Mouse (Mus musculus) cerebellum, adult 2 months (tissue): Measurements from ENCODE around the gene Med13. TPM values are rescaled to one million over a fixed set of nuclear protein-coding genes. Genes with fewer than 3 reads are reported as not detected.
"Not testable (repeated sequence)": the region's sequence is repeated elsewhere in the genome, so short reads cannot be mapped to it uniquely, and the experiment has no call there.

Source experiments
- DNase-seq, 2 experiments: peaks; one replicate each; pipeline ENCODE4 v3.0.0; 2021
- H3K27ac ChIP-seq: fragments of 200-500 bp; 2 replicates; pipeline ENCODE4 v1.5.1; 2012; ENCODE audit warnings: low read length, control low read depth, inconsistent platforms; ENCODE audit not compliant: insufficient read depth
- H3K27me3 ChIP-seq: fragments of 200-500 bp; 2 replicates; pipeline ENCODE4 v1.6.1; 2012; ENCODE audit warnings: inconsistent platforms, mild to moderate bottlenecking, low read length, moderate library complexity; ENCODE audit not compliant: control insufficient read depth, insufficient read depth
- H3K4me1 ChIP-seq: fragments of 200-500 bp; 2 replicates; pipeline ENCODE4 v1.6.1; 2011; ENCODE audit warnings: low read length; ENCODE audit not compliant: control insufficient read depth, insufficient read depth
- H3K4me3 ChIP-seq: fragments of 200-500 bp; replicated peaks from 2 replicates; pipeline ENCODE3; 2011; ENCODE audit warnings: mild to moderate bottlenecking, low read depth, low read length, control low read depth; ENCODE audit not compliant: insufficient read depth
- CTCF ChIP-seq: fragments of 200-500 bp; IDR thresholded peaks from 2 replicates; pipeline ENCODE4 v1.5.1; 2011; ENCODE audit warnings: low read depth, mild to moderate bottlenecking, control low read depth, low read length, moderate library complexity, borderline replicate concordance; ENCODE audit not compliant: insufficient read depth
- POLR2A ChIP-seq: fragments of 200-500 bp; IDR thresholded peaks from 2 replicates; pipeline ENCODE4 v1.6.1; 2011; ENCODE audit warnings: low read length, control low read depth, borderline replicate concordance; ENCODE audit not compliant: insufficient read depth
- WGBS: fragments of 180-500 bp; shearing (Covaris S2); methylation state at CpG from one replicate; pipeline ENCODE4 v1.1.7; 2018; 5-methylcytosine and 5-hydroxymethylcytosine counted together
- polyA plus RNA-seq: library from polyadenylated mRNA; depleted of rRNA; stranded (reverse); fragments of >200 nt; gene quantifications from 2 replicates; pipeline ENCODE4 v1.2.3, GENCODE M21; 2012

Gene Med13
- polyA plus RNA-seq, 1 experiment: 21.4 TPM

DNA sequence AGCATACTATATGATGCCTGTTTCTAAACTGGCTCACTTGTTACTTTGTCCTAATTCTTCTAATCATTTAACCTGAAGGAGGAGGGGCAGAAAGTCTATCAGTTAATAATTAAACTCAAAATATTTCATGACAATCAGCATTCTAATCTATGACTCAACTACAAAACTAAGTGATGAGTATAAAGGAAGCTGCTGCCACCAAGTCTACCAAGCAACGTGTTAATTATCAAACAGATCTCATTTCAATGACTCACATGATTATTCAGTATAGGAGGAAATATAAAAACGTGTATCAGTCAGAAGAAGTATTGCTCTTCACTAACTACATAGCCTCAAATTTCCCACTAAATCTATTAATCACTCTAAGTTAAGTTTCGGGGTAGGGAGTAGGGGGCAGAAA, 10.9 kb downstream of the Med13 start:
- DNase-seq: no peak
- WGBS: 66% methylated on average over 3 of the region's 3 CpGs
- no peaks in the 10 kb centered on the region for H3K27me3 ChIP-seq

GRCm38 (mm10) chr11:86344940-86345339, 12.5 kb downstream of the Med13 start:
- H3K27me3 ChIP-seq, DNase-seq, H3K4me3 ChIP-seq, H3K27ac ChIP-seq, H3K4me1 ChIP-seq: not testable (repeated sequence)
- 94% methylated on average over 1 of the region's 1 CpGs for WGBS

More for the DNA sequence above, 10.9 kb downstream of the Med13 start:
- H3K4me1 ChIP-seq: no peaks in the 10 kb centered on the region; the same call in 1 of the 2 replicates
- H3K4me3 ChIP-seq: no peak overlapping the region
- TF ChIP-seq POLR2A: no peak
- no peak for TF ChIP-seq CTCF
- no peak overlapping the region for H3K27ac ChIP-seq

DNA sequence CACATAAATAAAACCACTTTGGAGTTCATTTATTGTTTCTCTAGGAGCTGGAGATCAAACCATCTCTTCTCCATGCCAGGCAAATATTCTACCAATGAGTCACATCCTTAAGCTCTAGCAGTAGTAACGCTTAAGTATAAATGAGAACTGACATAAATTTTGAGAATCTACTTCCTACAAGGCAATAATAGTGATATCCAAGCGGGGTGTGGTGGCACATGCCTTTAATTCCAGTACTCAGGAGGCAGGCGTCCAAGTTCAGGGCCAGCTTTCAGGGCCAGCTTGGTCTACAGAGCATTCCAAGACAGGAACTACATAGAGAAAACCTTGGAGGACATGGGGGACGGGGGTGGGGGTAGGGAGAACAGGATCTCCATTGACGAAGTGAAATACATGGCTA, 33.2 kb downstream of the Med13 start:
- no peak for TF ChIP-seq CTCF
- 65% methylated on average over 5 of the region's 5 CpGs for WGBS
- no peak overlapping the region for H3K4me3 ChIP-seq
- H3K27ac ChIP-seq: no peak overlapping the region
- H3K4me1 ChIP-seq: peaks cover 2% of the 10 kb centered on the region; the same call in 1 of the 2 replicates
- H3K27me3 ChIP-seq: no peaks in the 10 kb centered on the region
- DNase-seq: no peak

GRCm38 (mm10) chr11:86314992-86315391, 42.4 kb downstream of the Med13 start:
- H3K4me3 ChIP-seq, DNase-seq, H3K27me3 ChIP-seq, H3K4me1 ChIP-seq, H3K27ac ChIP-seq: not testable (repeated sequence)
- 89% methylated on average over 3 of the region's 3 CpGs for WGBS

DNA sequence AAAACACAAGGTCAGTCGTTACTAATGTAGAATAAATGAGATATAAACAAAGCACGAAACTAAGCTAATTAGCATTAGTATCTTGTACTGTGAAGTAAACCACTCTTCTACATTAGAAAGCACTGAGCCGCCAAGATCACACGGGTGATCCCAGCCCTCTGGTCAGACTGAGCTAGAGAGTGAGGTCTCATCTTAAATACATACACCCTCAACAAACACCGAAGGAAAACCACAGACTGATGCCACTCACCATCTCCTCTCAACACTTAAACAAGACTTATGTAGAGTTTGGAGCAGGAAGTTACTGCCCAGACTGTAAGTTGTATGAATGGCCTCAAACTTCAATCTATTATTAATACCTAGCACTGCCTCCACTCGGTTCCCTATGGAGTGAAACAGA, 47.1 kb downstream of the Med13 start:
- Histone ChIP-seq H3K4me3 (no peak overlapping the region), H3K27me3 (no peaks in the 10 kb centered on the region), H3K4me1 (peaks cover 4% of the 10 kb centered on the region), H3K27ac (no peak overlapping the region)
- WGBS: 74% methylated on average over 6 of the region's 6 CpGs
- TF ChIP-seq POLR2A: no peak
- no peak for TF ChIP-seq CTCF
- no peak for DNase-seq

DNA sequence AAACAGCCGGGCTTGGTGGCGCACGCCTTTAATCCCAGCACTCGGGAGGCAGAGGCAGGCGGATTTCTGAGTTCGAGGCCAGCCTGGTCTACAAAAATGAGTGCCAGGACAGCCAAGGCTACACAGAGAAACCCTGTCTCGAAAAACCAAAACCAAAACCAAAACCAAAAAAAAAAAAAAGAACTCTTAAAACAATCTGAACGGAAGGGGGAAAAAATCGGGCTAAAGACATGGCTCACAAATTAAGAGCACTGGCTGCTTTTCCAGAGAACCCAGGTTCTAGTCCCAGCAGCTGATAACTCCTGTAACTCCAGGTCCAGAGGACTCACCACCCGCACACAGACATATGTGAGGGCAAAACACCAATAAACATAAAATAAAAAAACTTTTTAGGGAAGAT, 65.2 kb downstream of the Med13 start:
- H3K27me3 ChIP-seq, H3K4me3 ChIP-seq, DNase-seq, H3K4me1 ChIP-seq, H3K27ac ChIP-seq: not testable (repeated sequence)
- 94% methylated on average over 10 of the region's 10 CpGs for WGBS

GRCm38 (mm10) chr11:86291714-86292113, 65.7 kb downstream of the Med13 start:
- H3K27me3 ChIP-seq: no peaks in the 10 kb centered on the region
- 98% methylated on average over 6 of the region's 6 CpGs for WGBS
- no peak for DNase-seq
- TF ChIP-seq POLR2A: no peak
- no peak for TF ChIP-seq CTCF
- no peak overlapping the region for H3K27ac ChIP-seq
- H3K4me1 ChIP-seq: peaks cover 2% of the 10 kb centered on the region; the same call in 1 of the 2 replicates
- H3K4me3 ChIP-seq: no peak overlapping the region

DNA sequence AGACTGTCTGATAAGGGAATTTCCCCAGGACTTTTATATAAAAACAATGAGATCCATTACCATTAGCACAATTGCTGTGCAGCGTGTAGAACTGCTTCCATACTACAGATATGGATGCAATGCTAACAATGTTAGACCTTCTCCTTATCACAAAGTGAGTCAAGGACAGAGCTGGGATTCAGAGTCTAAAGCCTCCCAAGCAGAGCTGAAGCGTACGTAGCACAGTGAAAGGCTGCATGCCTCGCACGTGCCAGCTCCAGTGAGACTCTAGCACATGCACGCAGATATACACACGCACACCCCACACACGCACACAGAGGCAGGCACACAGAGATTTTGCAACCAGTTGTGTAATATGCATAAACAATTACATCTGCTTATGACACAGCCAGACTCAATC, 71.7 kb downstream of the Med13 start:
- TF ChIP-seq CTCF (no peak), POLR2A (no peak)
- no peaks in the 10 kb centered on the region for H3K4me1 ChIP-seq
- no peak overlapping the region for H3K4me3 ChIP-seq
- 89% methylated on average over 8 of the region's 8 CpGs for WGBS
- H3K27ac ChIP-seq: no peak overlapping the region
- H3K27me3 ChIP-seq: no peaks in the 10 kb centered on the region
- DNase-seq: no peak

GRCm38 (mm10) chr11:86278442-86279102, 78.8 kb downstream of the Med13 start:
- Histone ChIP-seq H3K27ac (no peak overlapping the region), H3K4me3 (no peak overlapping the region), H3K4me1 (no peaks in the 10 kb centered on the region), H3K27me3 (no peaks in the 10 kb centered on the region)
- no peak for DNase-seq
- WGBS: 96% methylated on average over 6 of the region's 6 CpGs
- TF ChIP-seq CTCF (no peak), POLR2A (no peak)
